Mouse (Mus musculus): ENCODE measurements around the gene Nfkbie. TPM values are rescaled to one million over a fixed set of nuclear protein-coding genes. Genes with fewer than 3 reads are reported as not detected.

The Nfkbie gene
- total RNA-seq, 2 experiments from 2014 or later, result 2.6 to 2.7 TPM

- peak; percentile 96 for TF ChIP-seq CTCF (conservative IDR thresholded peaks at IDR 0.05)
- H3K4me3 ChIP-seq, result no peak overlapping the region
- peak in 1 of 2 experiments; percentile 71 for DNase-seq (ENCODE audit: low spot score in 2 of 2)
- peak overlapping the region; percentile 43; the same call in 1 of the 2 replicates for H3K27ac ChIP-seq
Observed at GRCm38 (mm10) chr17:45581567-45581983, 26.1 kb downstream of the Nfkbie start.

- Histone ChIP-seq H3K4me3 (no peak overlapping the region), H3K27ac (no peak overlapping the region)
- no peak for TF ChIP-seq CTCF (conservative IDR thresholded peaks at IDR 0.05)
- no peak for DNase-seq (ENCODE audit: low spot score in 2 of 2)
Observed at GRCm38 (mm10) chr17:45582188-45582587, 26.7 kb downstream of the Nfkbie start.

- no peak for DNase-seq (ENCODE audit: low spot score in 2 of 2)
- no peak overlapping the region for H3K4me3 ChIP-seq
- TF ChIP-seq CTCF (conservative IDR thresholded peaks at IDR 0.05), result peak; percentile 79
- no peak overlapping the region for H3K27ac ChIP-seq
Observed at GRCm38 (mm10) chr17:45582715-45583355, 27.3 kb downstream of the Nfkbie start.

GRCm38 (mm10) chr17:45584096-45584896 lies 28.8 kb downstream of the Nfkbie start:
- peak overlapping the region; percentile 70 for H3K27ac ChIP-seq
- DNase-seq (ENCODE audit: low spot score in 2 of 2), result peak; percentile 70 to 77
- H3K4me3 ChIP-seq, result no peak overlapping the region; the same call in 1 of the 2 replicates
- TF ChIP-seq CTCF (conservative IDR thresholded peaks at IDR 0.05), result no peak

- Histone ChIP-seq H3K4me3 (no peak overlapping the region; the same call in 1 of the 2 replicates), H3K27ac (peak overlapping the region; percentile 70)
- peak; percentile 99 for TF ChIP-seq CTCF (conservative IDR thresholded peaks at IDR 0.05)
- DNase-seq (ENCODE audit: low spot score in 2 of 2), result peak; percentile 70 to 77
Observed at GRCm38 (mm10) chr17:45584939-45585678, 29.6 kb downstream of the Nfkbie start.

GRCm38 (mm10) chr17:45585725-45586448 lies 30.4 kb downstream of the Nfkbie start:
- no peak for DNase-seq (ENCODE audit: low spot score in 2 of 2)
- H3K4me3 ChIP-seq, result no peak overlapping the region
- peak overlapping the region; percentile 70 for H3K27ac ChIP-seq
- no peak for TF ChIP-seq CTCF (conservative IDR thresholded peaks at IDR 0.05)

GRCm38 (mm10) chr17:45586449-45586837 lies 30.9 kb downstream of the Nfkbie start:
- DNase-seq (ENCODE audit: low spot score in 2 of 2), result no peak
- no peak overlapping the region for H3K27ac ChIP-seq
- no peak overlapping the region for H3K4me3 ChIP-seq
- TF ChIP-seq CTCF (conservative IDR thresholded peaks at IDR 0.05), result peak; percentile 64

GRCm38 (mm10) chr17:45588370-45588769 lies 32.9 kb downstream of the Nfkbie start:
- H3K4me3 ChIP-seq, result no peak overlapping the region
- TF ChIP-seq CTCF (conservative IDR thresholded peaks at IDR 0.05), result no peak
- DNase-seq (ENCODE audit: low spot score in 2 of 2), result no peak
- H3K27ac ChIP-seq, result no peak overlapping the region

GRCm38 (mm10) chr17:45589236-45589635 lies 33.7 kb downstream of the Nfkbie start:
- Histone ChIP-seq H3K4me3 (no peak overlapping the region), H3K27ac (no peak overlapping the region)
- no peak for TF ChIP-seq CTCF (conservative IDR thresholded peaks at IDR 0.05)
- DNase-seq (ENCODE audit: low spot score in 2 of 2), result no peak

GRCm38 (mm10) chr17:45589844-45590243 lies 34.3 kb downstream of the Nfkbie start:
- Histone ChIP-seq H3K4me3 (no peak overlapping the region), H3K27ac (no peak overlapping the region)
- no peak for TF ChIP-seq CTCF (conservative IDR thresholded peaks at IDR 0.05)
- no peak for DNase-seq (ENCODE audit: low spot score in 2 of 2)

GRCm38 (mm10) chr17:45590410-45590809 lies 34.9 kb downstream of the Nfkbie start:
- no peak for TF ChIP-seq CTCF (conservative IDR thresholded peaks at IDR 0.05)
- no peak for DNase-seq (ENCODE audit: low spot score in 2 of 2)
- Histone ChIP-seq H3K27ac (no peak overlapping the region), H3K4me3 (no peak overlapping the region)
